Mouse (Mus musculus): ENCODE results near the gene Dcp1a. TPM values are rescaled to one million over a fixed set of nuclear protein-coding genes. Genes with fewer than 3 reads are reported as not detected.

The Dcp1a gene
- polyA plus RNA-seq, 1 experiment, result 37.8 TPM

- Histone ChIP-seq H3K4me3 (ENCODE audit: extremely low read depth, insufficient read depth, insufficient read length) (no peak overlapping the region), H3K27me3 (ENCODE audit: control insufficient read depth, insufficient read depth, low read length) (no peaks in the 10 kb centered on the region), H3K4me1 (ENCODE audit: control insufficient read depth, insufficient read depth, insufficient read length) (peaks cover 8% of the 10 kb centered on the region; the same call in 1 of the 2 replicates), H3K36me3 (ENCODE audit: control insufficient read depth, insufficient read depth, low read length) (peaks cover 19% of the 10 kb centered on the region), H3K27ac (ENCODE audit: insufficient read depth, low read length) (peak overlapping the region; percentile 8; the same call in 1 of the 2 replicates)
- WGBS, result 66% methylated on average over 7 of the region's 7 CpGs
- TF ChIP-seq POLR2A (IDR thresholded peaks at IDR 0.05; ENCODE audit: low read depth, low read length) (no peak), CTCF (IDR thresholded peaks at IDR 0.05; ENCODE audit: extremely low read depth, insufficient read depth, insufficient read length, insufficient replicate concordance) (no peak)
- no peak for DNase-seq (ENCODE audit: low read depth in 1 of 2, low spot score in 2 of 2)
Measured at GRCm38 (mm10) chr14:30575791-30576190, 96.5 kb downstream of the Dcp1a start.

DNA sequence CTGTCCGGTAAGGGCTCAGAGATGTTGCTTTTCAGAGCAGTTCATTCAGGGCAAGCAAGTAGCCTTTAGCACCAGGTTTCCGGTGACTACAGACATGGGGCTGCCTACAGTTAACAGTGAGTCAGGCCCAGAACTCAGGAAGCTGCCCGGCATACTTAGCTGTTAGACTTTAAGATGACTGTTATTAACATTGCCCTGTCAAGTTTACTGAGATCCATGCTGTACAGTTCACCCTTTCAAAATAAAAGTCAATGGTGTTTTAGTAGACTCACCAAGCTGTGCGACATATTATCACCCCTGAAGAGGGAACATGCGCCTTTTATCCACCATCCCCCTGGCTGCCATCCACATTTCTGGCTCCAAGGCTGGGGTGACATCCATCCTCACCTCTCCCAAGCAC lies 96.9 kb downstream of the Dcp1a start:
- Histone ChIP-seq H3K4me1 (ENCODE audit: control insufficient read depth, insufficient read depth, insufficient read length) (peaks cover 8% of the 10 kb centered on the region; the same call in 1 of the 2 replicates), H3K4me3 (ENCODE audit: extremely low read depth, insufficient read depth, insufficient read length) (no peak overlapping the region), H3K27ac (ENCODE audit: insufficient read depth, low read length) (no peak overlapping the region), H3K27me3 (ENCODE audit: control insufficient read depth, insufficient read depth, low read length) (no peaks in the 10 kb centered on the region), H3K36me3 (ENCODE audit: control insufficient read depth, insufficient read depth, low read length) (peaks cover 14% of the 10 kb centered on the region)
- 67% methylated on average over 5 of the region's 5 CpGs for WGBS
- DNase-seq (ENCODE audit: low read depth in 1 of 2, low spot score in 2 of 2), result no peak
- TF ChIP-seq POLR2A (IDR thresholded peaks at IDR 0.05; ENCODE audit: low read depth, low read length), result no peak
- no peak for TF ChIP-seq CTCF (IDR thresholded peaks at IDR 0.05; ENCODE audit: extremely low read depth, insufficient read depth, insufficient read length, insufficient replicate concordance)

Other genes starting within 250 kb of the Dcp1a start
- 3.2 TPM in 2 replicates for gene Cacna1d, start 11.9 kb downstream of the Dcp1a start, polyA plus RNA-seq (2012; rRNA removed)
- 149 and 160 TPM in 2 replicates for gene Tkt, start 68.8 kb downstream of the Dcp1a start, polyA plus RNA-seq (2012; rRNA removed)
- gene Prkcd, start 146.7 kb downstream of the Dcp1a start, polyA plus RNA-seq (2012; rRNA removed), result 187 and 226 TPM in 2 replicates
- gene Rft1, start 174.8 kb downstream of the Dcp1a start, polyA plus RNA-seq (2012; rRNA removed), result 8.5 and 8.6 TPM in 2 replicates
- gene Sfmbt1, start 235.3 kb downstream of the Dcp1a start, polyA plus RNA-seq (2012; rRNA removed), result 1.2 and 1.3 TPM in 2 replicates